Mouse (Mus musculus) E14TG2a.4 (cell line): ENCODE measurements around the gene Rbm3.
A peak's percentile ranks its signal among the peaks of the same experiment; 100 is the strongest.

Source experiments
- CTCF ChIP-seq: conservative IDR thresholded peaks from 2 replicates; pipeline ENCODE4 v1.5.1; 2014; ENCODE audit warnings: low read length
- NANOG ChIP-seq: IDR thresholded peaks from 2 replicates; pipeline ENCODE4 v1.6.1; 2014; ENCODE audit warnings: borderline replicate concordance, low read length, mixed read lengths

DNA sequence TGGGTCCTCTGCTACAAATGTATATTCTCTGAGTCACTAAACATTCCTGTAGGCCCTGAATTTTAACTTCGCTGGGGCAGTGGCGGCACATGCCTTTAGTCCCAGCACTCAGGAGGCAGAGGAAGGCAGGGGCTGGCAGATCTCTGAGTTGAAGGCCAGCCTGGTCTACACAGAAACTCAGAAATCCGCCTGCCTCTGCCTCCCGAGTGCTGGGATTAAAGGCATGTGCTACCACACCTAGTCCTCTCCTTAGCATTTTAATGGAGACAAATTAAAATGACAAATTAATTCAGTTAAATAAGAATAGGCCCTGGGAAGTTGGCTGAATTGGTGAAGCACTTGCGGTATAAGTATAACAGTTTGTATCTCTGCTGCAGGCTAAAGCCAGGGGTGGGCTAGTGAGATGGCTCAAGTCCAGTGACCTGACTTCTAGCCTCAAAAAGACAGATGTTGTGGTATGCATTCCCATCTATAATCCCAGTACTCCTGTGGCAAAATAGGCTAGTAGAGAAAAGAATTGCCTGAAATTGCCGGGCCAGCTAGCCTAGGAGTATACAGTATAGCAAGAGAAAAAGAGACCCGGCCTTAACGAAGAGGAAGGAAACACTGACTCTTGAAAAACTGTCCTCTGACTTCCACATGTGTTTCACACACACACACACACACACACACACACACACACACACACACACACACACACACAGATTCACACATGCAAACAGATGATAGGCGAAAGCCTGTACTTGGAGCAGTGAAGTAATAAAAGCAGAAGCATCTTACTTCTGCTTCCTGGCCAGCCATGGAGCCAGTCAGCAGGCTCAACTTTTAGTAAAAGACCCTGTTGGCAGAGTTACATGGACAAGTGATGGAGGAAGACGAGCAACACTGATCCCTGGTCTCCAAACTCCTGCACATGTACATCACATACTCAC, 22.3 kb upstream of the Rbm3 start:
- no peak for TF ChIP-seq CTCF
- TF ChIP-seq NANOG = 0 out of 2 replicates have a peak, but pooled peaks have one; percentile 31
